Mouse (Mus musculus): ENCODE results near the gene Crisp2. TPM values are rescaled to one million over a fixed set of nuclear protein-coding genes. Genes with fewer than 3 reads are reported as not detected.

The Crisp2 gene
- total RNA-seq (2021) = not detected
- long read RNA-seq, experiment 1 = 0 reads
- long read RNA-seq, experiment 2 = 0 reads

DNA sequence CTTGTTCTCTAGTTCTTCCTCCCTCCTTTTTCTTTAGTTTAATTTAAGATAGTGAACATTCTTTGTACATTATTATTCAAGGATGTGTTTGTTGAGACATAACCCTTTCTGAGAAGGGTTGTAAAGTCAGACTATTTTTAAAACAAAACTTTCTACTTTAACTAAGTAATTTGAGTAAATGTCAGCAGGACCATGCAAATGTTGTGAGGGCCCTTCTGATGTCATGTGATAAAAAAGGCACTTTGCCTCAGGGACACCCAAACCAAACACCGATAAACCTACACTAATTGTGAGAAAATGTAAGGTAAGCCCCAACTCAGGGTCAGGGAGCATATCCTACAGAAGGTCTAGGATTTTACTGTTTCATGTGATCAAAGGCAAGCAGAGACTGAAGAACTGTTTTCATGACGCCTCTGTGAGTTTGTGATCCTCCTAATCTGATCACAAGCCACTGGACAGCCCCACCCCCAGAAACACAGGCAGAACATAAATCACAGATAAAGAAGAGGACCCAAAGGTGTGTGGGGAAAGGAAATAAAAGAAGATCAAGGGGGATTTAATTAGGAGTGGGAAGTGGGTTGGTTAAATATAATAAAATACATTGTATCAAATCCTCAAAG, at the start of gene Crisp2:
Crisp2 (minus strand) TSS at position 51 of the 620 bp plus-strand sequence.
- intact Hi-C loops (cut with DNase I) = no loop called here

DNA sequence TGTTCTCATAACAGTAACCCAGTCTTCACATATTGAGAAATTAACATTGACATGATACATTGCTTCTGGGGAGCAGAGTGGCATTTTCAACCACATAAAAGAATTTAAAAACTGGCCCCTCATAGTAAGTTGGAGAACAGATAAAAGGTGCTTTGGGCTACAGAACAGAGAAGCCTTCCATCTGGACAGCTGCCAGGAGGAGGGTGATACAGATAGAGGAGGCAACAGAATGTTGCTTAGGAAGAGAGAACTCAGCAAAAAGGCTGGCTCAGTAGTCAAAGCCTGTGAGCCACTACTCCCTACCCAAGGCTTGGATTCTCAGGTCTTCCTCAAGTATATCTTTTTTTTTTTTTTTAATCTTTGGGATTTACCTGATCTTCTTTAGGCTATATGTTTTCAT, 48.3 kb upstream of the Crisp2 start:
- intact Hi-C loops (cut with DNase I) = no loop called here
- no peak for DNase-seq

More for the DNA sequence above, at the start of gene Crisp2:
- DNase-seq = no peak

DNA sequence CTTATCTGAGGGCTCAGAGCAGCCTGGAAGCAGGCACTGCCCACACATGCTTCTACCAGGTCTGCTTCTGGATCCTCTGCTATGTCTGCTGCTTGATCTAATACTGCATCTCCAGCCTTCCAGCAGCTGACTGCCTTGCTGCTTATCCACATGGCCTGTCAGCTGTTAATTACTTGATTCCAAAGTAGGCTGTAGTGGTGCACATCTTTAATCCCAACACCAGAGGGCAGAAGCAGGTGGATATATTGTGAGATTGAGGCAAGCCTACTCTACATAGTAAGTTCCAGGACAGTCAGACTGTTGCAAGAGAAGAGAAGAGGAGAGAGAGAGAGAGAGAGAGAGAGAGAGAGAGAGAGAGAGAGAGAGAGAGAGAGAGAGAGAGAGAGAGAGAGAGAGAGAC, 30.5 kb upstream of the Crisp2 start:
- no peak for DNase-seq
- intact Hi-C loops (cut with DNase I) = no loop called here

DNA sequence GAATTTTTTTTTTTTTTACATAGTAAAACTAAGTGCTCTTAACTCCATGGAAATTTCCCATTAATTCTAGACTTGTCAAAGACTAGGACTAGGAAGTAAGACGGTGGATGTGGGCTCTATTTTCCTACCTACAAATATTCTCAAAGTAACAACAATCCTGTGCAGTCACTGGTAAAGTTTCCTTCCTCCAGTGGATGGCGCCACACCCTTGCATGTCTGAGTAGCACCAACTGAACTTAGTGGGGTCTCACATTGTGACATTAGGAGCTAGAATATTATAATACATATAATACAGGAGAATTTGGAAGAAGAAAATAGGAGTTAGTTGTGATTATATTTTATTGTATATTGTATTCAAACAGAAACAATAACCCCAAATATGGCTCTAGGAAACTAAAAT, 25.1 kb upstream of the Crisp2 start:
- DNase-seq = no peak
- intact Hi-C loops (cut with DNase I) = no loop called here

DNA sequence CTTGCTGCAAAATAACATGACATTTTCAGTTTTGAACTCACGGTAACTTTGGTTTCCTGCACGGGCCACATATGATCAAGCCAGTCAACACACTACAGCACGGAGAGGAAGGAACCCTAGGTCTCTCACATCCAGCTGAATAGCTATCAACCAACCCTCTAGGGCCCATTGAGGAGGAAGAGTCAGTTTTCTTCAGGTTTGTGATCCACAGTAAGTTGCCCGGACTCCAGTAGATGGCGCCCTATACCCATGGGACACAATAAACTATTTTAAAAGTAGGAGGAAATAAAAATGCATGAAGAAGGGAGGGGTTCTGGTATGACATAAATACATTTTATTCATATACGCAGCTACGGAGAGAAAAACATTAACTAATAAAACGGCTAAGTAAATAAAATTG, 17.7 kb upstream of the Crisp2 start:
- intact Hi-C loops (cut with DNase I) = no loop called here
- no peak for DNase-seq

DNA sequence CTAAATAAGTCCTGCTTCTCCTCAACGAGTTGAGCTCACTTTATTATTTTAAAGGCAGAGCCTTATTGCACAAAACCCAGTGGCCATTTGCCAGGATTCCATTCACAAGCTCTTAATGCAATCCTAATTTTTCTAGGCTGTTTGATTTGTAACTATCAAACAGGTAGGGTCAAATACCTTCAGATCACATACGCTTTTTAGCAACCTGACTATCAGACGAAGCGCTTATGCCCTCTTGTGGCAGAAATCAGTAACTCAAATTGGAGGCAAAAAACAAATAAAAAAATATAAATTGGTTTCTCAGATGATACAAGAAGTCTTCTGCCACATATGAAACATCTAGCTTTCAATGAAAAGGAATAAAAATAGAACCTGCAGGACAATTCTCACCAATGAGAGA, 17.0 kb upstream of the Crisp2 start:
- intact Hi-C loops (cut with DNase I) = no loop called here
- DNase-seq = no peak

DNA sequence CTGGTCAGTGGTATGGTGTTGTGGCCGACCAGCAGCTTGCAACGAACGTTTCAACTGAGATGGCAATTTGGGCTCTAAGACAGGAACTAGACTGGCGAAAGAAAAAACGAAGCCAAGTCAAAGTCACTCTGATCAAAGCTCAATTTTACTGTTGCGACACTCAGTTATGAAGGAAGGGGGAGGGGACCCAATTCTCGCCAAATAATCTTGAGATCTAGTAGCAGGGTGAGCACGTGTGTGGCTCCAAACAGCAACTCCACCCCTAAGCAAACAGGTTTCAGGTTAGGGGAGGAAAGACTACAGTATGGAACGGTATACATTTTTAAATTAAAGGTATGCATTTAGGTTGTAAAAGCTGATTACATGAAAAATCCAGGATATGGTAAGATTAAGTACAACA, 14.7 kb upstream of the Crisp2 start:
- no peak for DNase-seq
- intact Hi-C loops (cut with DNase I) = no loop called here

DNA sequence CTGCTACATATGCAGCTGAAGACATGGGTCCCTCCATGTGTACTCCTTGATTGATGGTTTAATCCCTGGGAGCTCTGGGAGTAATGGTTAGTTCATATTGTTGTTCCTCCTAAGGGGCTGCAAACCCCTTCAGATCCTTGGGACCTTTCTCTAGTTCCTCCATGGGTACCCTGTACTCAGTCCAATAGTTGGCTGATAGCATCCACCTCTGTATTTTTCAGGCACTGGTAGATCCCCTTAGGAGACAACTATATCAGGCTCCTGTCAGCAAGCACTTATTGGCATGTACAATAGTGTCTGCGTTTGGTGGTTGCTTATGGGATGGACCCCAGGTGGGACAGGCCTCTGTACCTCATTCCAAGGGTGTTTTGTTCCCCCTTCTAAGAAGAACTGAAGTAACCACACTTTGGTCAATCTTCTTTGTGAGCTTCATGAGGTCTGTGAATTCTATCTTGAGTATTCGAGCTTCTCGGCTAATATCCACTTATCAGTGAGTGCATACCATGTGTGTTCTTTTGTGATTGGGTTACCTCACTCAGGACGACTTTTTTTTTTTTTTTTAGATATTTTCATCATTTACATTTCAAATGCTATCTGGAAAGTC, 10.6 kb upstream of the Crisp2 start:
- no peak for DNase-seq
- intact Hi-C loops (cut with DNase I) = no loop called here

DNA sequence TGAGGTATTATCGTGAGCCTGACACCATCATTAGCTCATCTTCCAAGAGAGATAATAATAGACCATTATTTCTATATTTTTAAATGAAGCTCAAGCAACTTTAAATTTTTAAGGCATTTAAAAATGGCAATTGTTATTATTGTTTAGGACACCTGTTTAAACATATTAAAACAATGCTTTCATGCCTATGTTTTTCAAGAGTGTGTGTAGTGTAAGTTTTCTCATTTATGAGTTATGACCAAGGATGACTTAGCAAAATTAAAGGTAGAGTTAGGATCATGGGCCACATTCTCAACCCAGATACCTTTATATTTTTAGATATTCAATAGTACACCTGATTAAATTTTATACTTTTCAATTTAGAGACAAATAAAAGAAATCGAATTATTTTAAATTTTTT, 5.5 kb upstream of the Crisp2 start:
- intact Hi-C loops (cut with DNase I) = no loop called here

DNA sequence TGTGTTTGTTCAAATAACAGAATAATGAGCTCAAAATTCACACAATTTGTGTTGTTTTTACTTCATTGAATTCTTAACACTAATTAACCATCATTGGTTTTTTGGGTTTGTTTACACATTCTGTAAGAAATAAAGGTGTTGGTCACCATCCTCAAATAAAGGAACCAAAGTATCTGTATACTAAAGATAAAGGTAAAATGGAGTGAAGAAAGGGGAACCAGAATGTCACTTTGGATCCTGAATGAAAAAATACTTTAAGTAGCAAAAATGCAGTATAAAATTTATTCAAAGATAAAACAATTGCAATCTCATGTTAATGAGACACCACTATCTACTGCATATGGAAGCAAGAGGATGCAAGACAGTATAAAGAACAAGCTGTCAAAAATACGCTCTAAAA, 4.8 kb upstream of the Crisp2 start:
- no peak for DNase-seq
- intact Hi-C loops (cut with DNase I) = no loop called here

More for the DNA sequence above, 5.5 kb upstream of the Crisp2 start:
- no peak for DNase-seq

DNA sequence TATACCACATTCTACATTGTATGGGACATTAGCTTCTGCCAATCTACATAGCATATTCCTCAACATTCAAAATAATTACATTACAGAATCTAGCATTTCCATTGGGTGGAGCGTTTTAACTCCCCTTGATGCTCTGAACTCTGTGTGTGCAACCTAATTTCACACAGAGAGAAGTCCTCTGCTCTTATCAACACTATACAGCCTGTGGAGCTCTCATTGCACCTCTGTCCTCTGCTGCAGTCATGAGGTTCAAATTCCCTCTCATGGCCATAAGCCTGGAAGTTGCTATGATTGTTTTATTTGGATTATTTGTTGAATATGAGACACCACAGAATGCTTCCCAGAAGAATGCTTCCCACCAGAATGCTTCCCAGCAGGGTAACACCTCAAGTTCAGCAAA, 4.1 kb upstream of the Crisp2 start, which contains the start of gene Rhag:
Rhag (plus strand) TSS at position 193 of the 400 bp plus-strand sequence.
- no peak for DNase-seq
- intact Hi-C loops (cut with DNase I) = no loop called here

DNA sequence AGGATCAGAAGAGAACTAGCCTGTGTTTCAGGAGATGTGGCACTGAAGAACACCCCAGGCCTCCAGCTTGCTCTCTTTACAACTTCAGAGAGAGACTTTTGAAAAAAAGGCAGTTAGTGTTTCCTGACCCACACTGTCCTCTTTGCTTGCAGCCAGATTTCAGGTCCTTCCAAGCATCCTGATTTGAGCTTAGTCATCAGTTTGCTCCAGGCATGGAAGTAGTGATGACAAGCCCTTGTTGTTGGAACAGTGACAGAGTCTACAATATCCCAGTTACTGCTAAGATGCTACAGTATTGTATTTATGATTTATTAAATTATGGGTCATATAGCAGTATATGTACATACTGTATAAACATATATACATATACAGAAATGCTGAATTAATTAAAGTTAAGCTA, 1.3 kb upstream of the Crisp2 start:
- intact Hi-C loops (cut with DNase I) = no loop called here
- DNase-seq = no peak

DNA sequence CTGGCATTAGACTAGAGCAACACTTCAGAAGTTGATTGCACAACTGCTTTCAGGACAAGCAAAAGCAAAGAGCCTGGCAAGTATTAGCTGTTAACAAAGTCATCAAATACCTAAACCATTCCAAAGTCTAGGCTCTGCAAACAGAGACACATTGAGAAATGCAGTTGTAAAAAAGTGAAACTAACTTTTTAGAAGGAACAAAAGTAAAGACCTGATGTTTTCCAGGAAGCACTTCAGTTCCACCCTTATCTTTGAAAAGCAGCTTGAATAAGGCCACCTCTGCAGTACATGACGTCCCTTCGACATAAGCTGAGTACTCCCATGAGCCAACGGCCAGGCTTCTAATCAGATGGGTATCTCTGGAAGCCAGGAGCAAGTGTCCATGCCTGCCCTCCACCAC, 253 bp downstream of the Crisp2 start:
- no peak for DNase-seq
- intact Hi-C loops (cut with DNase I) = no loop called here

DNA sequence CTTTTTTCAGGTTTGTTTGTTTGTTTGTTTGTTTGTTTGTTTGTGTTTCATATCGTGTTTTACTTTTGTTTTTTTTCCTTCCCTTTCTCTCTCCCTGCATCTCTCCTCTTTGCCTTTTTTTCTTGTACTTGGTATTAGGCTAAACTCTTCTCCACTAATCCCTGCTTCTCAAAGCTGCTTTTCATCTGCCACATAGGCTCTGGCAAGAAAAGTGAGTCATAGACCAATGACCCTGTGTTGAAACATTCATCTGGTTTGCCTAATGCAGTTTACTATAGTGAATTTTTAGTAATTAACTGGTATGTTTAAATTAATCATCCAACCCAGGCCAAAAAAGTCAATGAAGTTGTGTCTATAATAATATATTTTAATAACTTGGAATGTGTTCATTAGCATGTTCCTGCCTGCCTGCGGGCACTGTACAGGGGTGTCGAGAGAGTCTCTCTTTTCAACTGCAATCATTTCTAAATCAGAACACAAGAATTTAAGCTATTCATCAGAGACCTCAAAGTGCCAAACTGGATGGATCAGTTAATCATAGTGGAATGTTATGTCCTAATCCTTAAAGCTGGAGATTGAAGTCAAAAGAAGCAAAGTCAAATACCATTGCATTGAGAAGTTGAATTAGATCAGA, 4.0 kb downstream of the Crisp2 start:
- no peak for DNase-seq
- intact Hi-C loops (cut with DNase I) = no loop called here

DNA sequence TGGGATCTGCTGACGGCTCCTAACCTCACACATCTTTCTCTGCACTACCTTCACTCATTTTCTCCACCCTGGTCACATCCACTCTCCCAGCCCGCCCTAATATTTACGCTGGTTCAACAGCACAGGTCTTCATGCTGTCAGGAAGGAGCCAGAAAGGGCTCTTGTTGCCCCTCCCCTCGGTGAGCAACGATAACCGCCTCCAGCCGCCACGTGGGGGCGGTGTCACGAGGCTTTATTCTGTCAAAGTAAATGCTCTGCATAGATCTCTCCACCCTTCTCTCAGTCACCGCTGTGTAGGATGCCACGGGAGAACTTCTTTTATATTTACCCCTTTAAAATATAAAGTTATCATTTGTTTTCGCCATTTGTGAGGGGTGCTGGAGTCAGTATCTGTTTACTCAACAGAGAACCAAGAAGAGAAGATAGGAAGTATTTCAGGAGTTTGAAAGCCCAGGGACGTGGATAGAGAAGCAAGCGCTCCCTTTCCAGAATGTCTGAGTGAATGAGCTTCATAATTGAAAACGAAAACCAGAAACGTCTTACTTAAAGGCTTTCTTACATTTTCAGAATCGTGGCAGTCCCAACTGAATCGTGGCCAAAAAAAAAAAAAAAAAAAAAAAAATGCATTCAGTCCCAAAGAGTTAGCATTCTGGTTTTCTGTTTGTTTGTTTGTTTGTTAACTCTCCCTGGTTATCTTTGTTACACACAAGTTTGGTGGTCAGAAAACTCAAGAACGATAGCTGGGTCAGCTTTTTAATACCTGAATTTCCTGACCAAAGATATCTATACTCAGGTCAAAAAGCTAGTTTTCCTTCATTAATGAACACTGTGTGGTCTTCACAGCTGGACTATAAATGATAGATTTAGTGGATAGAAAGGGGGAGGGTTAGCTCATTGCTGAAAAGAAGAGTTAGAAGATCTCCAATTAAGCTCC, 12.6 kb downstream of the Crisp2 start:
- no peak for DNase-seq
- intact Hi-C loops (cut with DNase I) = no loop called here

DNA sequence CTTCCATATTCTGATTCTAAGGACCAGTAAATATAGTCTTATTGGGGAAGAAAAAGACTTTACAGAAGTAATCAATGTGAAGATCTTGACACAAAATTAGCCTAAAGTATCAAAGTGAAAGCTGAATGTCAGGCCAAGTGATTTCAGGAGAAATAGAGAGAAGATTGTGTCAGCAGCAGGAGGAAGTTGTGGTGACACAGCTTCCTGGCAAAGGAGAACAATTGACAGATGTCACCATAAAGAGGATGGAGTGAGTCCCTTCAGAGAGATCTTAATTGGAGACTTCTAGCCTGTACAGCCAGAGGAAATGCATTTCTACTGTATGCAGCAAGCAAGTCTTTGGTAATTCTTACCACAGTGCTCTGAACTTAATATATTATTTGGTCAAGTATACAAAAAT, 16.9 kb downstream of the Crisp2 start:
- no peak for DNase-seq
- intact Hi-C loops (cut with DNase I) = no loop called here

DNA sequence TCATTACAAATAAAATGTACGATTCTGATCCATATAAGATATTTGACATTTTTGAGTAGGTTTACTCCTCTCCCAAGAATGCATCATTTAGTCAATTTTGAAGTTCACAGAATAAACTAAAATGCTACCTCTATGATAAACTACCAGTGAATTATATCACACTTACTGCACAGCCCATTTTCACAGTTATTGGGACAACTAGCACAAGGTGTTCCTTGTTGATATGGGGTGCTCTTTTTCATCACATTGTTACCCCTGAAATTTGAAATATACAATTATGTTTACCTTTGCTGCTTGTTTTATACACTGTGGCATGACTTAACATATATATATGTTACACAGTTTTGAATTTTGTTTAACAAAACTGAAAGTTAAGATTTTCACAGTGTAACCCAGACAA, 39.7 kb downstream of the Crisp2 start:
- DNase-seq = no peak
- intact Hi-C loops (cut with DNase I) = no loop called here

DNA sequence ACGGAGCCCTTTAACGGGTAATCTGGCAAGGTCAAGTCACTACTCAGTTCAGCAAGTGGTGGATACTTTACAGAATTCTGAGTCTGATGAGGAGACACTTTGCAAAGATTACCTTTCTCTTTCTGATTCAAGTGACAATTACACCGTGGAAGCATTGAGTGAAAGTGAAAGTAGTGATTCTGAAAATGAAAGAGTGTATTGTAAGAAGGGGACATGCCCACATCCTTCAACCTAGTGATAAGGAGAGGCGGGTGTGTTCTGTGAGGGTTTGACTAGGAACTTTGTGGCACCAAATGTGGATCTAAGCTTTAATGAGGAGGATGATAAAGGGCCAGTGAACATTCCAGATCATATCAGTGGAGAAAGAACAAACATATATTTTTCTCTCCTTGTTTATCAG, 43.1 kb downstream of the Crisp2 start:
- intact Hi-C loops (cut with DNase I) = no loop called here

DNA sequence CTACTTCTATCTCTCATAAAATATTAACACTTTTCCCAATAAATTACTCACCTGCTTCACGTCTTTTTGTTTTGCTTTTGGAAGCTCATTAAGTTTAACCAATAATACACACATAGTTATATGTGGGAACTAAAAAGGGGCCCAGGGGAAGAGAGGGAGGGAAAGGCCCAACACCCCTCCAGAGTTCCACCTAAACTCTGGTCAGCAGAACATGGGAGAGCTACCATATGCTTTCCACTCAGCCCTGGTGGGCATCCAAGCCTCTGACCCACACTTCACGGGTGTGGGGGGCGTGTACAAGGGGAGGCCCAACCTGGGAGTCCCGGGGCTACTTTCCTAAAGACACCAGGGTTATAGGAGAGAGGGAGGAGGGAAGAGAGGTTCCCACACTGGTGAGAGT, 75.1 kb downstream of the Crisp2 start:
- DNase-seq = no peak
- intact Hi-C loops (cut with DNase I) = no loop called here

More for the DNA sequence above, 43.1 kb downstream of the Crisp2 start:
- DNase-seq = no peak

DNA sequence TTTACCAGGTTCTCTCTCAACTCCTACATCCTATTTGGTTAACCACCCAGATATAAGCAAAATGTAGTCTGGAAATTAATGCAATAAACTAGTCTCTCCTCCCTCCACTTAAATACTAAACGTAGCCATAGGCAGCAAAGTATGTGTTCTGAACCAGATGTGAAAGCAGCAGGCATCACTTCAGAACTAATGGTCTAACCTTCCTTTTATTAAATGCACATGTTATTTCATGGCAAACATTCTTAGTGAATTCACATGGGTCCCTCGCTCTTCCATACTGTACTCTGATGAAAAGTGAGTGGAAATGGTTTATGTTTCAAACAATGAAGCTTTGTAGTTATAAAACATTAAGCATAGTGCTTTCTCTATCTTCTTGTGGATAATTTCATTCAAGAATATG, 75.5 kb downstream of the Crisp2 start:
- DNase-seq = no peak

DNA sequence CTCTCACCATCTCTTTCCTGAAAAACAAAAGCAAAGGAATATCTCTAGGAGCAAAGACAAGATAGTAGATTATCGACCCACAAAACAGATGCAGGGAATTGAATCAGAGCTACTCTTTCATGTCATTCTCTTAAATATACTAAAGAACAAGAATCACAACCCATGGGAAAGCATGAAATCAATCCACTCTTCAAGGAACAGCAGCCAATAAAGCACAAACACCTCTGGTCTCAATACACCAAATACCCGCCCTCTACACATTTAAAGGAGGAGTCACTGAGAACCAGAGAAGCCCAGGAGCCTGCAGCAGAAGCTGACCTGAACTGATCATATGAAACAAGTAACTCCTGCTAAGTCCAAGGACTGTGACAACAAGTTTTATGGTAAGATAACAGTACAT, 80.0 kb downstream of the Crisp2 start, which contains the start of gene Esp1:
Esp1 (plus strand) TSS at position 301 of the 400 bp plus-strand sequence.
- intact Hi-C loops (cut with DNase I) = no loop called here
- DNase-seq = no peak

More for the DNA sequence above, 75.5 kb downstream of the Crisp2 start:
- intact Hi-C loops (cut with DNase I) = no loop called here
